Mouse (Mus musculus) layer of hippocampus, postnatal 14 days (tissue): ENCODE measurements around the gene Ppp1r1b. TPM values are rescaled to one million over a fixed set of nuclear protein-coding genes. Genes with fewer than 3 reads are reported as not detected.

Experiments
- DNase-seq, 2 experiments: peaks; one replicate each; pipeline ENCODE4 v3.0.0; 2021 to 2022; ENCODE audit warnings: low spot score in 2 of 2, mixed read lengths in 1 of 2
- total RNA-seq, 2 experiments: library from RNA; stranded (reverse); gene quantifications; 2 replicates each; pipeline ENCODE4 v1.2.3; 2021

The Ppp1r1b gene
- total RNA-seq, 2 experiments from 2014 or later, result 33.6 to 46.7 TPM

DNA sequence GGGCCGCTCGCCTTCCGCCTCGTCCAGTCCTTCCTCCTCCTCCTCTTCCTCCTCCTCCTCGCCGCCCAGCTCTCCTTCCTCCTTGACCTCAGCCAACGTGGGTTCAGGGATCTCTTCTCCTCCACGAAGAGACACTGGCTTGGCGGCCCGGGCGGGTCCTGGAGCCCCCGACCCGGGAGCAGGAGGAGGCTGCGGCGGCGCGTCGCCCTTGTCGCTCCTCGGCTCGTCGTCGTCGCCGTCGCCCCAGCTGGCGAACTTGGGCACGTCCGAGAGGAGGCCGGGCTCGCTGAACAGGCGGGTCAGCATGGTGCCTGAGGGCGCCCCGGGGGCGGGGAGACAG lies 20.2 kb upstream of the Ppp1r1b start:
- no peak for DNase-seq

DNA sequence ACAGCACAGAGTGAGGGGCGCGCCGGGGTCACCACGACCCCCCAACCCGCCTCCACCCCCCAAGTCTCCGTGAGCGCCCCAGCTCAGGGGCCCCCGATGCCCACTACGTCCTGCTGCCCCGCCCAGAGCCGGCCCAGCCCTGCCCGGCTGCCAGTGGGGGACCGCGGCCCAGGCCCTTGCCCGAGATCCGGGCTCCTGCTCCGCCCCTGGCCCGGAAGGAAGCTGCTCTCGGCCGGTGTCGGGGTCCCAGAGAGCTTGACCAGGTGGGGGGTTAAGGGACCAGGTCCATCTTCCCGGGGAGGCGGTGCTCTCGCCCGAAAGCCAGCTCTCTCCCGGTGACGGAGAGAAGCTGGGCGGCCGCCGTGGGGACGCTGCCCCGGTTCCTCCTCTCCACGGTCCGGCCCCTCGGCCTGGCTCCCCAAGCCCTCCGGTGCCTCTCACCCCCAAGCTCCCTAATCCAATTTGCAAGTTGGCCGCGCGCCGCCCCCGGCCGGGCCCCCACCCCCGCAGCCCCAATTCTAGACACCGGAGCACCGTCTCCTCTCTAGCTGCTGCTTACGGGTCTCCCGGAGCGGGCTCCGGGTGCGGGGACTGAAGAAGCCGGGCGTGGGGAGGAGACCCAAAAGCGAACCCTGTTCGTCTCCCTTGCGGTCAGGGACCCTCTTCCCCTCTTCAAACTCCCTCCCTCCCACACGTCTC lies 19.7 kb upstream of the Ppp1r1b start:
- peak in 1 of 2 experiments; percentile 47 for DNase-seq

DNA sequence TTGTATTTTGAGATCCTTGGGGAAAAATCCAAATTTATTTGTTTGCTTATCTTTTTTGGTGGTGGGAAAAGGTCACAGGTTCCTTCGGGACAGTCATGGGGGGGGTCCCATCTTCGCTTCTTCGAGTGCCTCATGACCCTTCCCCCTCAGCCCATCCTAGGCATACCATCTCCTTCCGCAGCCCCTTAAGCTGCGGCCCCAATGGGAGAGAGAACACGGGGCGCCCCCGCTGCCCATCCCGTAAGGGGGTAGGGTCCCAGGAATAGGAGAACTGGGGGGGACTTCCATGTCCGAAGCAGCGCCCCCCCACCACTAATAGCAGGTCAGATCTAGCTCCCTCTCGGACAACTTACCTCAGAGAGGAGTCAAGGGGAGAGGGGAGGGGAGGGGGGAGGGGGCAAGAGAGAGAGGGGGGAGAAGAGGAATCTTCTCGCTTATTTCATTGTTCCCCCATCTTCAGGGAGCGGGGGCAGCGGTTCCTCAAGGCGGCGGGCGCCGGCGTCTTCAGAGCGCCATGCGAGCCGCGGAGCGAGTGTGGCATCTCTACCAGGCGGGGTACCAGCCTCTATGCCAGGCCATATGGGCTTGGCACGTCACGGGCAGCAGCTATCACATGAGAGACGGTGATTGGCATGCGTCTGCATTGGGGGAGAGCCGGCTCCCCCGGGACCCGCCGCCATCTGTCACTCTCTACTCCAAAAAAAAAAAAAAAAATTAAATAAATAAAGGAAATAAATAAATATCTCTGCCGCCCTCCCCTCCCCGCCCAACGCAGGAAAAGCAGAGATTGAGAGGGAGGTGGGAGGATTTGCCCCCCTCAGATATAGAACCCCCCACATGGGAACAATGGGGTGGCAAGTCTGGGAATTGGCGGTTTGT lies 18.9 kb upstream of the Ppp1r1b start, which contains the start of gene Neurod2:
Gene Neurod2 (minus strand): TSS at position 568 of the 879 bp plus-strand sequence.
- peak; percentile 86 to 94 for DNase-seq

DNA sequence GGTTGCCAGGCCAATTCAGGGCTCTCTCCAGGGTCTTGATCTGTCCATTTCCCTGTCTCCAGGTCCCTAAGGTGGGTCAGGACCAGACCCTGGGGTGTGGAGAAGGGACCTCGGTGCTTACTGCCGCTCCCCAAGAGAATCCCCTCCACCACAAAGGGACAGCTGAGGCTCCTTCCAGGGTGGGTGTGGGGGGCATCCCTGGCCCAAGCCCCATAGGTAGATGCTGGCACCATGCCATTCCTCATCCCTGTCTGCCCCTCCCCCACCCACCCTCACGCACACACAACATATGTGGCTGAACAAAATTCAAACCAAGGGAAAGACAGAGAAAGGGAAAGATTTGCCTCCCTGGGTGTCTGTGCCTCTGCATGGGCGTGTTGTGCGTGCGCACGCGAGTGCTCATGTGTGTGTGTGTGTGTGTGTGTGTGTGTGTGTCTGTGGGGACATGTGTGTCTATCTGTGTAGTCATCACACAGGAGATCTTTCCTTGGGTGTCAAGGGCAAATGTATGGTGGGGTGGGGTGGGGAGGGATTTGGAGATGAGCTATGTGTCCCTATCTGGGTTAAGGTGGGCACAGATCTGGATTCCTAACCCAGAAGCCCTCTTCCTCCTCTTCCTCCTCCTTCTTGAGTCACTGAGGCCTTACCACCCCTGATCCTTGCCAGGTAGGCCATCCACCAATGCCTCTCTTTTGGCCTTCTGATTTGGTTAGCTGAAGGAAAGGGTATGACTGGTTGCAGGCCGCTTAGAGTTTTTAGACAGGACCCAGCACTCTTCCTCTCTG lies 18.1 kb upstream of the Ppp1r1b start:
- DNase-seq, result peak in 1 of 2 experiments; percentile 47

DNA sequence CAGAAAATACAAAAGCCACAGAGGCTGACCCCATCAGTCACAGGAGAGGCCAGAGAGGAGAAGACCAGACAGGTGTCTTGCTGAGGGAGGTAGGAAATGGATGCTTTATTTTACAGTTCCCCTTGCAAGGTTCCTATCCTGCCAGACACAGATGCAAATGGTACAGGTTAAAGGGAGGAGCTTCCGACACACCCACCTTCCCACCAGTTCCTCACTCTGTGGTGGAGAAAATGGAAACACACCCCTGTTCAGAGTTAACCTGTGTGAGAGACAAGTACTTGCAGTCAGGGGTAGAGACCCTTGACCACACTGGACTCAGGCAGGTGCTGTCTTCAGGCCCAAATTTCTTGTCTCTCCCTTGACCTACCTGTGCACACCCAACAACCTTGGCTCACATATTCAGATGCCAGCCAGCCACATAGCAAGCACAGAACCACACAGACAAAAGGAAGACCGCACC lies 17.4 kb upstream of the Ppp1r1b start:
- DNase-seq, result no peak

DNA sequence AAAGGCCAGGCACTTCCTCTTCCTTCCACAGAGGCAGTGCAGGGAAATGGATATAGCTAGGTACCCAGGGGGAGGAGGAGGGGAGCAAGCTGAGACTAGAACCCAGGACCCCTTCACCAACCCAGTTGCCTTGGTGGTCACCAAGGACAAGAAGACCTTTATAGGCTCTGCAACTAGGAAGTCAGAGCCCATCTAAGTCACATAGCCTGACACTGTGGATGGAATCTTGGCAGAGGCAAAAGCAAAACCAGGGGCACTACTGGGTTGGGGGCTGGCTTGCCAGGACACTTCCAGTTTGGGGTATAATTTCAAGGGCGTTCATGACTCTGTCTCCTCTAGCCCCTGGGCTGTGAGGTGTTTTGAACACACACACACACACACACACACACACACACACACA lies 16.8 kb upstream of the Ppp1r1b start:
- no peak for DNase-seq

DNA sequence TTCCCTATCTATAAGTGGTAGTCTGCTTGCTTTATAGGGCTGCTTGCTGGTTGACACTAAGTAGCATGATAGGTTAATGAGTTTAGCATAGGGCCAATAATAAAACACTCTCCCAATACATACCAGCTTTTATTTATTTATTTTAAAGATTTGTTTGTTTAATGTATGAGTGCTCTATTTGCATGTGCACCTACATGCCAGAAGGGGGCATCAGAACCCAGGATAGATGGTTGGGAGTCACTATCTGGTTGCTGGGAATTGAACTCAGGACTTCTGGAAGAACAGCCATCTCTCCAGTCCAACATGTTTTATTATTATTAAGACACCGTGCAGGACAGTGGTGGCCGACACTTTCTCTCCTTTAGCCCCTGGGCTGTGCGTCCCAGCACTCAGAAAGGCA lies 16.0 kb upstream of the Ppp1r1b start:
- DNase-seq, result no peak

DNA sequence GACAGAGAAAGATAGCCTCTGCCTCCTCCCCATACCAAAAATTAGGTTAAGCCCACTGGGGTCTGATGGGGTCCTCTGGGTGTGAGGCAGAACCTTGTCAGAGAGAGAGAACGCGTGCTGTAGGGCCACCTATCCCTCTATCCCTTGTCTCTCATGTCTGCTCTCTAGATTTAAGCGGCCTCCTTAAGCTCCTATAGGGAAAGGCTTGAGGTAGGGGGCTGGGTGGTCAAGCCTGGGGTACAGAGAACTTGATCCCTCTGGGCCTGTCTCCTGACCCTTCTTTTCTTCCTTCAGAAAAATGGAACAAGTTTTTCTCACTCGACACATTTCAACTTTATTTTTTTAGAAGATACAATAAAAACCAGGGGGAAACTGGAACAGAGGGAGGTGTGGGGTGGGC lies 15.4 kb upstream of the Ppp1r1b start:
- no peak for DNase-seq

DNA sequence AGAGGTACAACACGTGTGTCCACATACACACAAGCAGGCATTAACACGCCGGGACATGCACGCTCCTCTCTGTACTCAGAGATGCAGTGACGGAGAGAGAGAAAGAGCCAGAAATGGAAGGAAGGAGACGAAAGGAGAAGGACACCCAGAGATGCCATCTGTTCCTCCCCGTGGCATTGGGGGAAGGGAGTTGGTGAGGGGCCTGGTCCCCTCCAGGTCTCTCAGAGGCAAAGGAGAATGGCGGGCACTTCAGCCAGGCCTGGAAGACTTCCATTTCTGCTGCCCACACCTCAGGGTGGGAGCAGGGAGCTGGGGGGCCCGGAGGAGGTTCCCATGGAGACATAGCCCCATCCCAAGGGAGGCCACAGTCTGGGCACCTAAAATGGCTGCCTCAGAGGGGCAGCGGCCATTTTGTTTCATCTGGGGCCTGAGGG lies 14.9 kb upstream of the Ppp1r1b start:
- DNase-seq, result peak in 1 of 2 experiments; percentile 28

DNA sequence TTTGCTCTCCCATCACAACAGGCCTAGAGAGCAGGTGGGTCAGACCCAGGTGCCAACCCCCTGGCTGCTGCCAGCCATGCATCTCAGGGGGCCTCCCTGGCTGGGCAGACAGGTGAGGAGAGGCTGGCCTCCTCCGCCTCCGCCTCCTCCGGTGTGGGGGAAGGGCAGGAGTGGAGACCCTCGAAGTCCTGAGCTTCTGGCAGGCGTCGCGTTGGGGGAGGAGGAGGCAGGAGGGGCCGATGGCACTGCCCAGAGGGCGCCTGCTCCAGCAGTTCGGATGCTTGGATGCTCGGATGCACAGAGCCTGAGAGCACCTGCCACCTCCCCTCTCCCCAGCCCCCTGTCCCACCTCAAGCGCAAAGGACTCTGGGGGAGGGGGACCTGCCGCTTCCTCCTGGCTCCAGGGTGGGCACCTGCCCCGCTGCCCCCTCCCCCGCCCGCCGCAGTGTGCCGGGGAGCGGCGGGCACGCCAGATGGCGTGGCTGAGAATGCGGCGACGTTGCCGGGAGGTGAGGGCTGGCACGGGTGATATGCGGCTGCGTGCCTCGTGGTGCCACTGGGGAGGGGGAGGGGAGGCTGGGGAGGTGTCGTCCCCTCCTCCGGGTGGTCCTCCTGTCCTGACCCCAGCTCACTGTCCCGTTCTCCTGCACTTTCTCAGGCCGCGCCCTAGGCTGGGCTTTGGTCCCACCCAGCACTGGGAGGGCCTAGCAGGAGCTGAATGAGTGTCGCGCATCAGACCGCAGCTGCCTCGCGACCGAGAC lies 14.0 kb upstream of the Ppp1r1b start:
- DNase-seq, result peak in 1 of 2 experiments; percentile 43

DNA sequence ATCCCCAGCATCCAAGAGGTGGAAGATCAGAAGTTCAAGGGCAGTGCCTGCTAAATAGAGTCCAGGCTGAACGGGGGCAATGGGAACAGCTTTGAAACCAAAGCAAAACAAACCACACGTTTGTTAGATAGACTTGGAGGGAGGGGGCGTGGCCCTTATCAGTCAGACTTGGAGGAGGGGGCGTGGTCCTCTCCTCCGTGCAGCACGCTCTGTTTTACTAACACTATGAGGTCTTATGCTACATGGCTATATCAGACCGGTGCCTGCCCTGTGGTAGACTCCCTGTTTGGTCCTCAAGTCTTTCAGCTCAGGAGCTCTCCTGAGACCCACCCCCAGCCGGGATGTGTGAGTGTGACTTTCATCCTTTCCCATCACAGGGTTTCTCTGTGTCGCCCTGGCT lies 13.0 kb upstream of the Ppp1r1b start:
- no peak for DNase-seq

DNA sequence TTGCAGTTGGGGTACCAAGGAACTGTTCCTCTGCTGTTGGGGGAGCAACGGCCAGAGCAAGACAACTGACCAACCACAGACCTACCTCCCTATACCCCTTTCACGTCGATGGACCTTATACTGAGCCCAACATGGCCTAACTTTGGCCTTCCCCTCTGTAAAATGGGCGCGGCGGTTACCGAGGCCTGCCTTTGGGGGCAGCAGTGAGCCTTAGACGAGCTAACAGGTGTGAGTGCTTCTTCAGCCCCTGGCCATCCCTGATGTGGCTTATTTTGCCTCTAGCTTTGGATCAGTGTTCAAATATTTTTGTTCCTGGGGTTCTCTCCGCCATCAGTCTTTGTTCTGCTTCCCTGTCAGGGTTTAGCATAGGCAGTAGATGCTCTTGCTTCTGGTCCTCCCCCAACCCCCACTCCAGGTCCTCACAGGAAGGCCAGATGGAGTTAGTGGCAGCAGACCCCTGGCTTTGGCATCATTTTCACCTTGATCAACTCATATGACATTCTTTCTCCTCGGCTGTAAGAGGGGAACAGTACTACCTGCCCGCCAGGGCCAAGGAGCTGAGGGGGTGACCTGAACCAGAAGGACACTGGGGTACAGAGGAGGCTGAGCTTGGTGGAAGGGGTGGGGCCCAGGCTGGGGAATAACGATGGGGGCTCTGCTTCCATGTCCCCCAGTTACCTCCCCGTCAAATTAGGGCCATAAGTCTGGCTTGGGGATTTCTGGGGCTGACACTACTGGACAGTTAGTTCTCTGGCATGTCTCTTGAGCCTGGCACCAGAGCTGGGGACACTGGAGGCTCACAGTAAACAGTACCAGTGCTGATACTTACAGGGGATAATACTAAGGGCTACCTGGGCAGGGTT lies 11.7 kb upstream of the Ppp1r1b start:
- DNase-seq, result no peak

DNA sequence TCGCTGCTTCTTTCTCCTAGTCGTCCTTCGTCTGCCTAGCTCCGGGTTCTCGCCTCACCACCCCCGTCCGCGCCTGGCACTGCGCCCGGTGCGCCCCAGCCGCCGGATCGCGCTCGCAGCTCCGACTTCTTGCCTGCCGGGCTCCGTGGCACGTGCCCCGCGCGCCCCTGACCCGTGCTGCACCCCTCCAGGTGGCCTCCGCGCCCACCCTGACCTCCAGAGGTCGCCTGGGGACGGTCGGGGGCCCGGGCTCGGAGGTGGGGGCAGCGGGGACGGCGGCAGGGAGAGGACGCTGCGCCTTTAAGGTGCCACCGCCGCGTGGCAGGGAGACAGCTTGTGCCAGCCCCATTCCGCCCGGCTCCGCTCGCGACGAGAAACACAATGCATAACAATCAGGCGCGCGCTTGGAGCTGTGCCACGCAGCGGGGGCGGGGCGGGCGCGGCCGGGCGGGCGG lies 9.7 kb upstream of the Ppp1r1b start:
- peak; percentile 78 to 85 for DNase-seq

DNA sequence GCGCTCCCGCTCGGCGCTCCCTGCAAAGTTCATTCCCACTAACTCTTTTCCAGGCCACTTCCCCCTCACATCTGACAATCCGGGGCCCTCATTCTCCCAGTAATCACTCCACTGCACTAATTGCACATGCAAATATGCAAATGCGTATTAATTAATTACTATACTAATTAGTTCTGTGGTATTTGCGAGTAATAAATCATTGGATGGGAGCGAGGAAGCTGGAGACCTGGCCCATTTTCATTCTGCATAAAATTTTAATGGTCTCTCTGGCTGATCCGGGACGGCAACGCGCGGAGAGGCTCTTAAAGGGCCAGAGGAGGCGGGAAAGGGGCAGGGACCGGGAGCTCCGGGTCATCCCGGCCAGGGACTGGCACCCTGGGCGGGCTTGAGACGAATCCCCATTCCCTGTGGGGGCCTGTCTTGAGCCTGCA lies 9.1 kb upstream of the Ppp1r1b start:
- peak; percentile 52 to 75 for DNase-seq

DNA sequence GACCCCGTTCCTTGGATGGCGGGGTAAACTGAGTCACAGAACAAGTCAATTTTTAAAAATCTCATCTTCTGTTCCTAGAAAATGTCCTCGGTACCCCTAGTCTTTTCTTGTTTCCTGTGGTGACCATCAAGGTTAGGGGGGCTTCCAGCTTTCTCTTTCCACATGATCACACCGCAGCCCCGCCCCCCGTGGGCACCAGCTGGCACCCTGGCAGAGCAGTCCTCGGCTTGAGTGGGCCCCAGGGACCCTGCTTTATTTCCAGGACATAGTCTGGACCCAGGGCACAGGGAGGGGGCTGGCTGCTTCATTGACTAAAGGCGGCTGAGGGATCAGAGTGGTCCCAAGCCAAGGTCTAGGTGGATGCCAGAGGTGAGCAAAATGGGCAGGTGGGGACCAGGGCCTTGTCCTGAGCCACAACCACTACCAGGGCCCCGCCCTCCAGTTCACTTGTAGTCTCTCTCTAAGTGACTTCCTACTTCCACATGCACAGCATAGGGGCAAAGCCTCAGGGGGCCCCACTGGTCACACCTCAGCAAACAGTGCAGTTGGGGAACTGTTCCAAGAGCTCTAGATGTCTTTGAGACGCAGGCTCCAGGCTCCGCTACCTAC lies 8.4 kb upstream of the Ppp1r1b start:
- no peak for DNase-seq

DNA sequence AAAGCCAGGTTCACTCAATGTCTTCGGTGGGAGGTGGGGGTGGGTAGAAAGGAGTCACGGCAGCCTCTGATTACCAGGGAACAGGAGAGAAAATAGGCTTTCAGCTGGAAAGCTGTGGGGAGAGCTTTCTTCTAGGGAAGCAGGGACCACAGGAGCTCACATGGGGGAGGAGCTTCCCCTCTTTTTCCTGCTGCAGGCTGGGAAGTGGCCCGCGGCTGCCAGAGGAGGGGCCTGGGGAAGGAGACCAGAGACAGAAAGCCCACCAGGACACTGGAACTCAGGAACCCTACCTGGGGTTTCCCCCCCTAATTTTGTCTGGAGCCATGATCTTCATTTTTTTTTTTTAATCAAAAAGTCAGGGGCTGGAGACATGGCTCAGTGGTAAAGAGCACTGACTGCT lies 7.6 kb upstream of the Ppp1r1b start:
- DNase-seq, result no peak

DNA sequence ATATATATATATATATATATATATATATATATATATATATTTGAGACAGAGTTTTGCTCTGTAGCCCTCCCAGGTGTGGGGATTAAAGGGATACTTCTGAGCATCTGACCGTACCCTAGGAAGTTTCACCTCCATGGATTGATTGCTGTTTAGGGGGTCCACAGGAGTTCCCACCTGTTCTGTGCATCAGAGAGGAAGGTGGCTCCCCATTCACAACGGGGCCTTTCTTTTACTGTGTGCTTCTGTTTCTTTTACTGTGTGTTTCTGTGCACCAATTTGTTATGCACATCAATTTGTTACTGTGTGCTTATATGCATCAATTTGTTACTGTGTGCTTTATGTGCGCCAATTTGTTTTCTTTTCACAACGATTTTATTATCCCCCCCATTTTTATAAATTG lies 7.0 kb upstream of the Ppp1r1b start:
- no peak for DNase-seq

DNA sequence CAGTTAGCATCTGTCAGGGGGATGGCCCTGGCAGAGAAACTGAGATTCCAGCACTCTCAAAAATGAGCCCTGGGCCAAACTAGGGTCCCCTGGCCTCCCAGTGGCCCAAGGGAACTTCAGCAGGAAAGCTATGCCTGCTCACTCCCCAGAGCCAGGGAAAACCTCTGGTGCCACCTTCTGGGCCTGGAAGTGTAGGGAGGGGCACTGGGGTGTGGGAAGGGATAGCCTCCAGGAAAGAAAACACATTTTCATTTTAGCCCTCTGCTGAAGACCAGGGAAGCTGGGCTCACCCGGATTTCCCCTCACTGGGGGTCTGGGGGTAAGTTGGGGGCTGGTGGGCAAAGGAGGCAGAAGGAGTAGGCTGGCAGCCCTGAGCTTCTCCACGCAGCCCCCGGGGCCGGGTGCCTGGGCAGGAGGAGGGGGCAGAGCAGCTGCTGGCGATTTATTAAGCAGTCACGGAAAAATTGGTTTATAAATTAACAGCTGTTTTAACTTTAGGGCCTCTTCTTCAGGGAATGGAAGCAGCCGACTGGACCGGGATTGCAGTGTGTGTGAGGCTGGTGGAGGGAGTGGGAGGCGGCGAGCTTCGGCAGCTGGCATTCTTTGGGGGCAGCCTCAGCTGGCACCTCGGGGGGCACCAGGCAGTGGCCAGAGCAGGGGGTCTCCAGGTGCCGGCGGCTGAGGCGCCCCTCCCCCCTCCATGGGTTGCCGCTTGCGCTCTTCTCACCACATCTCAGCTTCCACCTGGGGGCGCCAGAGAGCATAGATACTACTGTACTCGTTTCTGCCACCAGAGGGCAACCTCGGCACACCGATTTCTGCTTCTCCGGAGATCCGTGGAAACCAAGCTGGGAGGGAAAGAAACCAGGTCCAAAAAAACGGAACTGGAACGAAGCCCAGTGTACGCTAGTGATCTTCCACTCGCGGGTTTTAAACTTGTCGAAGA lies 5.9 kb upstream of the Ppp1r1b start:
- peak; percentile 97 to 100 for DNase-seq
